Mouse (Mus musculus) erythroblast, embryonic 14.5 days (primary cell): ENCODE data around the gene Tapbpl. TPM values are rescaled to one million over a fixed set of nuclear protein-coding genes. Genes with fewer than 3 reads are reported as not detected.

ENCODE experiments used
- H3K27me3 ChIP-seq: 2 replicates; pipeline ENCODE4 v1.6.1; 2012; ENCODE audit warnings: inconsistent platforms; ENCODE audit not compliant: control insufficient read depth
- H3K36me3 ChIP-seq: 2 replicates; pipeline ENCODE4 v1.6.1; 2012; ENCODE audit warnings: mild to moderate bottlenecking, inconsistent platforms; ENCODE audit not compliant: control insufficient read depth
- H3K4me1 ChIP-seq: 2 replicates; pipeline ENCODE4 v1.6.1; 2012; ENCODE audit warnings: inconsistent platforms; ENCODE audit not compliant: control insufficient read depth
- H3K4me3 ChIP-seq: replicated peaks from 2 replicates; pipeline ENCODE3; 2012; ENCODE audit warnings: moderate library complexity, mild to moderate bottlenecking, inconsistent platforms
- H3K9me3 ChIP-seq: 2 replicates; pipeline ENCODE4 v1.6.1; 2012; ENCODE audit warnings: low read length, inconsistent platforms, mixed read lengths; ENCODE audit not compliant: control insufficient read depth
- GATA1 ChIP-seq: IDR thresholded peaks from 2 replicates; pipeline ENCODE4 v1.6.1; 2012; ENCODE audit warnings: low read length, inconsistent platforms, mixed read lengths
- TAL1 ChIP-seq: IDR thresholded peaks from 3 replicates; pipeline ENCODE4 v1.6.1; 2012; ENCODE audit warnings: low read length, inconsistent platforms, mixed read lengths
- polyA plus RNA-seq: library from polyadenylated mRNA; stranded (reverse); fragments of >175 nt; gene quantifications from 2 replicates; pipeline ENCODE4 v1.2.3, GENCODE M21; 2012

The Tapbpl gene
- polyA plus RNA-seq, 1 experiment = 0.06 TPM

DNA sequence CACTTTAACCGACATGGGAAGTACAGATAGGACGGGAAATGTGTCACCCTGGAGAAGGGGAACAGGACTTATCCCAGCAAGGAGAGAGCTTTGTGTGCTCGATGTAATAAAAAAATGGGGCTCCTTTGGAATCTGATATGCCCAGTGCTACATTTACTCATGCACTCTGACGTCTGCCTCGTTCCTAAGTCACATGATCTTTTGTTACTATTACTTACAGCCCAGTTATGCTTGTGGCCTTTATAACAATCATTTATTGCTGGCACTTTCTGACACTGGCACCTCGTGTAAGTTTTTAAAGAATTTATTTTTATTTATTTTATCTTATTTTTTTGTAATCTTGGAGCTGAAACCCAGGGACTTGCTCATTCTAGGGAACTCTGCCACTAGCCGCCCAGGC is 38.3 kb downstream of the Tapbpl start:
- peak overlapping the region; percentile 54 for H3K4me3 ChIP-seq
- H3K9me3 ChIP-seq = no peaks in the 10 kb centered on the region
- H3K4me1 ChIP-seq = peaks cover 30% of the 10 kb centered on the region
- H3K36me3 ChIP-seq = peaks cover 61% of the 10 kb centered on the region
- H3K27me3 ChIP-seq = no peaks in the 10 kb centered on the region
- no peak for TF ChIP-seq TAL1
- TF ChIP-seq GATA1 = no peak

DNA sequence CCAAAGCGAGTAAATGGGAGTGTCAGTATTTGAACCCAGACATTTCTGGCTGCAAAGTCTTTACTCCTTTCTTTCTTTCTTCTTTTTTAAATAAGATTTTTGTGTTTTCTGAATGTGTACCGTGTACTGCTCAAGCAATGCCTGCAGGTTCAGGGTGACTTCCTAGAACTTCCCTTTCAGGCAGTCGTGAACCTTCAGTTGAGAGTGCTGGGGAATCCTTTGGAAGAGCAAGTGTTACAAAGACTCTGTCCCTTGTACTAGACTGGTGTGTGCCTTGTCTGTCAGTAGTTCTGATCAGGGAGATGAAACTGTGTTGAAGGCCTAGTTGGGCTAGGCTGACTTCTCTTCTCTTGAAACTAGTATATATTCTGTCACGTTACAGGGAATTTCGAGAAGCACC is 38.8 kb downstream of the Tapbpl start:
- Histone ChIP-seq H3K4me3 (peak overlapping the region; percentile 70), H3K27me3 (no peaks in the 10 kb centered on the region), H3K9me3 (no peaks in the 10 kb centered on the region), H3K4me1 (peaks cover 36% of the 10 kb centered on the region), H3K36me3 (peaks cover 64% of the 10 kb centered on the region)
- TF ChIP-seq TAL1 (no peak), GATA1 (no peak)

GRCm38 (mm10) chr6:125192016-125192714 is 39.5 kb downstream of the Tapbpl start:
- H3K9me3 ChIP-seq = no peaks in the 10 kb centered on the region
- TF ChIP-seq TAL1 (no peak), GATA1 (no peak)
- peaks cover 69% of the 10 kb centered on the region for H3K36me3 ChIP-seq
- no peaks in the 10 kb centered on the region for H3K27me3 ChIP-seq
- peak overlapping the region; percentile 70 for H3K4me3 ChIP-seq
- H3K4me1 ChIP-seq = peaks cover 42% of the 10 kb centered on the region

GRCm38 (mm10) chr6:125191332-125192015 is 40.2 kb downstream of the Tapbpl start, which contains the start of the genes Ncapd2 and Mrpl51:
Ncapd2 (minus strand) TSS chr6:125191701.
Mrpl51 (plus strand) TSS chr6:125191801.
- no peaks in the 10 kb centered on the region for H3K9me3 ChIP-seq
- H3K36me3 ChIP-seq = peaks cover 73% of the 10 kb centered on the region
- H3K4me1 ChIP-seq = peaks cover 44% of the 10 kb centered on the region
- TF ChIP-seq GATA1 (no peak), TAL1 (no peak)
- H3K27me3 ChIP-seq = no peaks in the 10 kb centered on the region
- H3K4me3 ChIP-seq = peak within 1 kb of the TSS; percentile 70

DNA sequence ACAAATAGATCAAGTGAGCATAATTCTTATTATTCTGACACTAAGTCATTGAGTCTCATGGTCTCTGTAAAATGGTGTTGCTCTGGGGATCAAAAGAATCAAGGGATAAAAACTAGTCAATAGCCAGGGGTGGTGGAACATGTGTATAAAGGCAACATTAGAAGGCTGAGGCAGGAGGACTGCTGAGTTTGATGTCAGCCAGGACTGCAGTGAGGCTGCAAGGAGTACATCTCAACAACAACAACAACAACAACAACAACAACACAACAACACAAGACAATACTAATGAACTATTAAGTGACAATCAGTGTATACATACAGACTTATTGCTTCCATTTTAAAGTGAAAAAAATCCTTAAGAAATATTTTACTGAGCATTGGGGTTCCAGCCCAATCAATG is 40.8 kb downstream of the Tapbpl start:
- Histone ChIP-seq H3K27me3 (no peaks in the 10 kb centered on the region), H3K36me3 (peaks cover 74% of the 10 kb centered on the region), H3K4me3 (peak overlapping the region; percentile 70), H3K4me1 (peaks cover 44% of the 10 kb centered on the region), H3K9me3 (no peaks in the 10 kb centered on the region)
- no peak for TF ChIP-seq TAL1
- TF ChIP-seq GATA1 = no peak

DNA sequence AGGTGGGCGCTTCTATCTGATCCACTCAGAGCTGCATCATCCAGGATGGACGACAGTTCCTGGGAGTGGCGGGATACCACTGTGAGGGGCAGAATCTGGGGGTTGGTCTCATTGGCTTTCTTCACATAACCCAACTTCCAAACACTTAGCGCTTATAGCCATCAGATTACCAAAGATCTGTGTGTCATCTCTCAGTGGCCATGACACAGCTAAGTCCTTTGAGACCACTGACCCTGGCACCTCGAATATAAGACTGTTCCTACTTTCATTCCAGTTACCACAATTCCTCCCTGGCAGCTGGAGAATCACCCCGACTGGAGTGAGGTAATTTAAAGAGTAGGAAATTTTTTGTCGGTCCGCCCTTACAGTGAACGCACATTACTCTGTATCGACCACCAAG is 45.5 kb downstream of the Tapbpl start:
- Histone ChIP-seq H3K36me3 (peaks cover 91% of the 10 kb centered on the region), H3K27me3 (no peaks in the 10 kb centered on the region; the same call in 1 of the 2 replicates), H3K9me3 (no peaks in the 10 kb centered on the region), H3K4me3 (no peak overlapping the region), H3K4me1 (peaks cover 33% of the 10 kb centered on the region)
- TF ChIP-seq GATA1 (no peak), TAL1 (no peak)

DNA sequence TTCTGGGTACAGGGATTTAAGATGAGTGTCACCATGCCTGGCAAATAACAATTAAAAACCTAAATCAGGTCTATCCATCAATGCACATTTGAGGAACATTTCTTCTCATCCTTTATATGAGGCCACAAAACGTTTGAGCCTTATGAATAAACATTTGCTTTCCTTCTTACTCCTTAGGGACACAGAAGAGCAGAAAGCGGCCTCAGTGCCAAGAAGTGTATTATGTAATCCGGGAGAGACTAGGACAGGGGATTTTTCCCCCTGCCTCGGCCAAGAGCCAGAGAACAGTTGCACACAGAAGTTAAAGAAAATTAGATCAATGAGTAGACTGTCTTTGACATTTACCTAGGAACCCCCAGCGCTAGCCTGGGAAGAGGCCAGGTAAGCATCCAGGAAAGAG is 49.5 kb downstream of the Tapbpl start:
- Histone ChIP-seq H3K36me3 (peaks cover 100% of the 10 kb centered on the region), H3K4me1 (peaks cover 6% of the 10 kb centered on the region), H3K27me3 (no peaks in the 10 kb centered on the region; the same call in 1 of the 2 replicates), H3K4me3 (no peak overlapping the region), H3K9me3 (no peaks in the 10 kb centered on the region)
- no peak for TF ChIP-seq TAL1

- peaks cover 2% of the 10 kb centered on the region; the same call in 1 of the 2 replicates for H3K4me1 ChIP-seq
- H3K9me3 ChIP-seq = no peaks in the 10 kb centered on the region
- TF ChIP-seq GATA1 = no peak
- H3K4me3 ChIP-seq = no peak overlapping the region
- no peaks in the 10 kb centered on the region; the same call in 1 of the 2 replicates for H3K27me3 ChIP-seq
- H3K36me3 ChIP-seq = peaks cover 100% of the 10 kb centered on the region
Measured at GRCm38 (mm10) chr6:125179601-125180000, 52.1 kb downstream of the Tapbpl start.

- Histone ChIP-seq H3K4me1 (peaks cover 3% of the 10 kb centered on the region), H3K27me3 (no peaks in the 10 kb centered on the region; the same call in 1 of the 2 replicates), H3K9me3 (no peaks in the 10 kb centered on the region), H3K36me3 (peaks cover 100% of the 10 kb centered on the region), H3K4me3 (no peak overlapping the region)
- TF ChIP-seq GATA1 (no peak), TAL1 (no peak)
Measured at GRCm38 (mm10) chr6:125175469-125175868, 56.2 kb downstream of the Tapbpl start.

Other genes starting within 250 kb of the Tapbpl start
- gene Pianp, start 235.2 kb downstream of the Tapbpl start, polyA plus RNA-seq = 0.03 TPM in 1 of 2 replicates, not detected in the other
- 3.9 and 4.2 TPM in 2 replicates for gene Zfp384, start 222.7 kb downstream of the Tapbpl start, polyA plus RNA-seq
- gene Ing4, start 192.1 kb downstream of the Tapbpl start, polyA plus RNA-seq = 1.1 and 1.8 TPM in 2 replicates
- gene Acrbp, start 182.2 kb downstream of the Tapbpl start, polyA plus RNA-seq = 0.97 and 1.6 TPM in 2 replicates
- 0.06 TPM in 1 of 2 replicates, not detected in the other for gene Lpar5, start 163.9 kb downstream of the Tapbpl start, polyA plus RNA-seq
- 6.8 TPM in 2 replicates for gene Chd4, start 135.9 kb downstream of the Tapbpl start, polyA plus RNA-seq
- gene Nop2, start 100.0 kb downstream of the Tapbpl start, polyA plus RNA-seq = 0.78 and 1.8 TPM in 2 replicates
- 1.3 and 1.5 TPM in 2 replicates for gene Iffo1, start 86.6 kb downstream of the Tapbpl start, polyA plus RNA-seq
- gene Gapdh, start 65.4 kb downstream of the Tapbpl start, polyA plus RNA-seq = 525 and 659 TPM in 2 replicates
- 78.5 and 98.6 TPM in 2 replicates for gene Ncapd2, start 40.2 kb downstream of the Tapbpl start, polyA plus RNA-seq
- 18.9 and 22.8 TPM in 2 replicates for gene Mrpl51, start 40.1 kb downstream of the Tapbpl start, polyA plus RNA-seq
- gene Vamp1, start 16.3 kb downstream of the Tapbpl start, polyA plus RNA-seq = 0.13 and 0.14 TPM in 2 replicates
- 0.04 TPM in 1 of 2 replicates, not detected in the other for gene Cd27, start 5.2 kb upstream of the Tapbpl start, polyA plus RNA-seq
- gene Tuba3a, start 54.2 kb upstream of the Tapbpl start, polyA plus RNA-seq = not detected in 2 replicates
- gene Ltbr, start 82.0 kb upstream of the Tapbpl start, polyA plus RNA-seq = 0.20 and 0.26 TPM in 2 replicates
- gene Scnn1a, start 88.8 kb upstream of the Tapbpl start, polyA plus RNA-seq = 0.01 TPM in 1 of 2 replicates, not detected in the other
- 0.70 and 0.78 TPM in 2 replicates for gene Tnfrsf1a, start 117.5 kb upstream of the Tapbpl start, polyA plus RNA-seq
- not detected in 2 replicates for gene Plekhg6, start 148.9 kb upstream of the Tapbpl start, polyA plus RNA-seq